Mouse (Mus musculus) megakaryocyte, embryonic 14.5 days (primary cell): Measurements from ENCODE around the gene Npas4.

Source experiments
- FLI1 ChIP-seq: IDR thresholded peaks from 2 replicates; pipeline ENCODE4 v1.6.1; 2012; ENCODE audit warnings: low read length, inconsistent platforms, mixed read lengths
- GATA1 ChIP-seq: IDR thresholded peaks from 3 replicates; pipeline ENCODE4 v1.6.1; 2012; ENCODE audit warnings: mixed read lengths, low read length, inconsistent platforms, borderline replicate concordance

- TF ChIP-seq GATA1 (no peak), FLI1 (no peak)
These were observed 31.3 kb upstream of the Npas4 start for GRCm38 (mm10) chr19:5021416-5021815.
